Mouse (Mus musculus) C2C12 (cell line): Measurements from ENCODE around the gene Tec. TPM values are rescaled to one million over a fixed set of nuclear protein-coding genes. Genes with fewer than 3 reads are reported as not detected.

Experiments used
- H3K27me3 ChIP-seq: one replicate; pipeline ENCODE4 v1.6.1; 2011; ENCODE audit not compliant: control insufficient read depth, insufficient read depth, insufficient read length
- H3K36me3 ChIP-seq: one replicate; pipeline ENCODE4 v1.6.1; 2011; ENCODE audit not compliant: control insufficient read depth, insufficient read depth
- H3K4me3 ChIP-seq: one replicate; pipeline ENCODE4 v1.5.1; 2011; ENCODE audit warnings: mild to moderate bottlenecking, control low read depth; ENCODE audit not compliant: poor library complexity, insufficient read depth, severe bottlenecking
- H3K79me2 ChIP-seq: one replicate; pipeline ENCODE4 v1.6.1; 2011; ENCODE audit not compliant: control insufficient read depth, insufficient read depth
- H3K79me3 ChIP-seq: one replicate; pipeline ENCODE4 v1.6.1; 2011; ENCODE audit warnings: low read depth, control low read depth
- H3ac ChIP-seq: one replicate; pipeline ENCODE3; 2011; ENCODE audit warnings: low read depth; ENCODE audit not compliant: control insufficient read depth, insufficient read length
- CEBPB ChIP-seq: IDR thresholded peaks from one replicate; pipeline ENCODE4 v1.6.1; 2011; ENCODE audit warnings: low read depth, mild to moderate bottlenecking, control low read depth, moderate library complexity
- CTCF ChIP-seq: IDR thresholded peaks from one replicate; pipeline ENCODE4 v1.5.1; 2011; ENCODE audit not compliant: control insufficient read depth, insufficient read depth, insufficient read length
- FOSL1 ChIP-seq: IDR thresholded peaks from one replicate; pipeline ENCODE4 v1.8.0; 2011; ENCODE audit warnings: mild to moderate bottlenecking, low read length; ENCODE audit not compliant: poor library complexity, insufficient read depth, severe bottlenecking
- MAX ChIP-seq: IDR thresholded peaks from one replicate; pipeline ENCODE4 v1.6.1; 2011; ENCODE audit warnings: mild to moderate bottlenecking, control low read depth
- MYOD1 ChIP-seq: IDR thresholded peaks from one replicate; pipeline ENCODE4 v1.6.1; 2011; ENCODE audit warnings: low read depth; ENCODE audit not compliant: control insufficient read depth, insufficient read length
- MYOG ChIP-seq: IDR thresholded peaks from one replicate; pipeline ENCODE4 v1.6.1; 2011; ENCODE audit not compliant: control insufficient read depth, insufficient read length; ENCODE audit errors: extremely low read depth
- USF1 ChIP-seq: IDR thresholded peaks from one replicate; pipeline ENCODE4 v1.6.1; 2011; ENCODE audit warnings: low read depth, mild to moderate bottlenecking, control low read depth, moderate library complexity
- polyA plus RNA-seq: library from polyadenylated mRNA; unstranded; fragments of >200 nt; fragmentation: generic; extraction: Trizol; gene quantifications from one replicate; pipeline ENCODE4 v1.2.1, GENCODE M21; 2012; ENCODE audit warnings: missing spikeins

The Tec gene
- polyA plus RNA-seq, 1 experiment: 0.88 TPM

GRCm38 (mm10) chr5:72743103-72743502 lies 125.2 kb downstream of the Tec start:
- TF ChIP-seq CEBPB: no peak
- TF ChIP-seq USF1: no peak
- no peak for TF ChIP-seq CTCF
- no peak for TF ChIP-seq MYOD1
- no peak for TF ChIP-seq MAX
- H3K27me3 ChIP-seq: no peaks in the 10 kb centered on the region
- no peak overlapping the region for H3ac ChIP-seq
- no peak overlapping the region for H3K4me3 ChIP-seq
- H3K79me2 ChIP-seq: no peaks in the 10 kb centered on the region
- H3K79me3 ChIP-seq: no peaks in the 10 kb centered on the region
- no peaks in the 10 kb centered on the region for H3K36me3 ChIP-seq

- Histone ChIP-seq H3K36me3 (no peaks in the 10 kb centered on the region), H3K79me2 (no peaks in the 10 kb centered on the region), H3K4me3 (no peak overlapping the region), H3K79me3 (no peaks in the 10 kb centered on the region), H3K27me3 (no peaks in the 10 kb centered on the region), H3ac (no peak overlapping the region)
- TF ChIP-seq CEBPB (no peak), FOSL1 (no peak), MYOD1 (no peak), CTCF (no peak), MAX (no peak), USF1 (no peak)
Measured at GRCm38 (mm10) chr5:72736868-72737267, 131.4 kb downstream of the Tec start.

GRCm38 (mm10) chr5:72736437-72736836 lies 131.8 kb downstream of the Tec start:
- H3K79me2 ChIP-seq: no peaks in the 10 kb centered on the region
- no peaks in the 10 kb centered on the region for H3K36me3 ChIP-seq
- H3ac ChIP-seq: no peak overlapping the region
- TF ChIP-seq USF1: no peak
- no peak for TF ChIP-seq MYOG
- TF ChIP-seq CEBPB: no peak
- TF ChIP-seq MYOD1: no peak
- no peak for TF ChIP-seq FOSL1
- TF ChIP-seq MAX: no peak
- no peak for TF ChIP-seq CTCF
- no peaks in the 10 kb centered on the region for H3K79me3 ChIP-seq
- H3K4me3 ChIP-seq: no peak overlapping the region
- H3K27me3 ChIP-seq: no peaks in the 10 kb centered on the region

GRCm38 (mm10) chr5:72735763-72736162 lies 132.5 kb downstream of the Tec start:
- no peak overlapping the region for H3K4me3 ChIP-seq
- TF ChIP-seq FOSL1: no peak
- no peak for TF ChIP-seq MYOD1
- no peak for TF ChIP-seq CEBPB
- TF ChIP-seq MAX: no peak
- TF ChIP-seq USF1: no peak
- TF ChIP-seq MYOG: no peak

GRCm38 (mm10) chr5:72732885-72733284 lies 135.4 kb downstream of the Tec start:
- Histone ChIP-seq H3K79me2 (no peaks in the 10 kb centered on the region), H3K36me3 (no peaks in the 10 kb centered on the region), H3K79me3 (no peaks in the 10 kb centered on the region), H3K4me3 (no peak overlapping the region), H3ac (no peak overlapping the region), H3K27me3 (no peaks in the 10 kb centered on the region)
- TF ChIP-seq CTCF (no peak), MYOG (no peak), MYOD1 (no peak), USF1 (no peak), FOSL1 (no peak), MAX (no peak), CEBPB (no peak)

More at GRCm38 (mm10) chr5:72735763-72736162, 132.5 kb downstream of the Tec start:
- H3K79me2 ChIP-seq: no peaks in the 10 kb centered on the region
- H3ac ChIP-seq: no peak overlapping the region
- H3K27me3 ChIP-seq: no peaks in the 10 kb centered on the region
- H3K36me3 ChIP-seq: no peaks in the 10 kb centered on the region
- no peaks in the 10 kb centered on the region for H3K79me3 ChIP-seq

GRCm38 (mm10) chr5:72725404-72725803 lies 142.9 kb downstream of the Tec start:
- Histone ChIP-seq H3K79me2 (no peaks in the 10 kb centered on the region), H3K27me3 (no peaks in the 10 kb centered on the region), H3ac (no peak overlapping the region), H3K79me3 (no peaks in the 10 kb centered on the region), H3K4me3 (no peak overlapping the region), H3K36me3 (no peaks in the 10 kb centered on the region)
- no peak for TF ChIP-seq USF1
- no peak for TF ChIP-seq MYOG
- peak; percentile 47 for TF ChIP-seq MAX
- TF ChIP-seq CEBPB: no peak
- TF ChIP-seq MYOD1: peak; percentile 22
- TF ChIP-seq FOSL1: peak; percentile 97
